Mouse (Mus musculus) liver, postnatal 0 days (tissue): ENCODE measurements at regions not wholly inside any gene's neighbourhood (a gene's known extent, or its start where the extent isn't known, plus 50 kb on each side); places are given as distances from the start of the nearest gene placed in this dataset.

Experiments
- ATAC-seq: fragments of 200-750 bp; cut with Nextera tagmentation; 2 replicates; pipeline ENCODE4 v1.8.0; 2017; ENCODE audit warnings: mild to moderate bottlenecking, moderate library complexity
- DNase-seq: peaks from one replicate; pipeline ENCODE4 v3.0.0-alpha.2; 2016
- H3K27ac ChIP-seq: fragments of 300-500 bp; sonication (generic); 2 replicates; pipeline ENCODE4 v1.5.1; 2014; ENCODE audit warnings: antibody characterized with exemption, moderate library complexity, mild to moderate bottlenecking, low read depth
- H3K27me3 ChIP-seq: fragments of 300-500 bp; sonication (generic); 2 replicates; pipeline ENCODE4 v1.6.1; 2014; ENCODE audit warnings: low read length, control low read depth, mixed read lengths; ENCODE audit not compliant: insufficient read depth
- H3K36me3 ChIP-seq: fragments of 300-500 bp; sonication (generic); replicated peaks from 2 replicates; pipeline ENCODE4 v1.6.1; 2014; ENCODE audit warnings: mild to moderate bottlenecking, control low read depth, low read length, moderate library complexity, mixed read lengths; ENCODE audit not compliant: insufficient read depth
- H3K4me1 ChIP-seq: fragments of 300-500 bp; sonication (generic); 2 replicates; pipeline ENCODE4 v1.6.1; 2014; ENCODE audit warnings: antibody characterized with exemption, mild to moderate bottlenecking, control low read depth; ENCODE audit not compliant: insufficient read depth
- H3K4me2 ChIP-seq: fragments of 300-500 bp; sonication (generic); 2 replicates; pipeline ENCODE4 v1.6.1; 2014; ENCODE audit warnings: low read depth, mild to moderate bottlenecking, low read length, moderate library complexity, mixed read lengths
- H3K4me3 ChIP-seq: fragments of 300-500 bp; sonication (generic); 2 replicates; pipeline ENCODE4 v1.5.1; 2014; ENCODE audit warnings: low read depth, low read length
- H3K9ac ChIP-seq: fragments of 300-500 bp; sonication (generic); replicated peaks from 2 replicates; pipeline ENCODE4 v1.6.1; 2014; ENCODE audit warnings: mild to moderate bottlenecking, moderate library complexity
- H3K9me3 ChIP-seq: fragments of 300-500 bp; sonication (generic); 2 replicates; pipeline ENCODE4 v1.6.1; 2016; ENCODE audit warnings: mild to moderate bottlenecking, control low read depth, low read length, mixed read lengths
- CTCF ChIP-seq: sonication (generic); IDR thresholded peaks from 2 replicates; pipeline ENCODE4 v1.5.1; 2016; ENCODE audit warnings: antibody characterized with exemption, low read depth
- EP300 ChIP-seq: IDR thresholded peaks from 2 replicates; pipeline ENCODE4 v1.6.1; 2016; ENCODE audit warnings: antibody characterized with exemption, low read depth, mild to moderate bottlenecking
- WGBS: fragments of 180-500 bp; shearing (Covaris S2); extraction: QIAGEN DNeasy Blood & Tissue Kit; methylation state at CpG from one replicate; pipeline ENCODE4 v1.1.7; 2014; ENCODE audit not compliant: insufficient replicate concordance; 5-methylcytosine and 5-hydroxymethylcytosine counted together

DNA sequence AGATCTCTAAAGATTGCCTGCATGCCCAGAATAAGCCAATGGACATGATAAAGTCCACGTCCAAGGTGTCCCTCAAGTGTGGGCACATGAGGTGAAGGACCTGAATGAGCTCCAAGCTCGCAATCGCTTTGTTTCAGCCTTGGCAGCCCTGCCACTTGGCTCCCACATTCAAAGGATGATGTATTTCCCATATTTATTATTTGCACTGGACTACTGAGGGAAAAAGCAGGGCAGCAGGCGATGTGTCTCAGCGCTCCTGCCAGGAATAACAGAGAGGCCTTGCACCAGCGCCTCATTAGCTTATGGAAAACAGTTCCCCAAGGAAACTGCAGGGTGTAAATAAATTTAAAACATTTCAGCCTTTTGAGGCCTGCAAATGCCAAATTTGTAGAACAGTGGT lies 106.6 kb upstream of the 2610301B20Rik start:
- WGBS: 71% methylated on average over 6 of the region's 6 CpGs
- H3K4me2 ChIP-seq: no peak overlapping the region
- no peaks in the 10 kb centered on the region for H3K27me3 ChIP-seq
- no peak for ATAC-seq
- no peaks in the 10 kb centered on the region for H3K4me1 ChIP-seq
- TF ChIP-seq EP300 (no peak), CTCF (no peak)
- DNase-seq: no peak
- no peaks in the 10 kb centered on the region for H3K36me3 ChIP-seq
- no peaks in the 10 kb centered on the region for H3K9me3 ChIP-seq
- no peak overlapping the region for H3K27ac ChIP-seq
- H3K9ac ChIP-seq: no peak overlapping the region
- H3K4me3 ChIP-seq: no peak overlapping the region

DNA sequence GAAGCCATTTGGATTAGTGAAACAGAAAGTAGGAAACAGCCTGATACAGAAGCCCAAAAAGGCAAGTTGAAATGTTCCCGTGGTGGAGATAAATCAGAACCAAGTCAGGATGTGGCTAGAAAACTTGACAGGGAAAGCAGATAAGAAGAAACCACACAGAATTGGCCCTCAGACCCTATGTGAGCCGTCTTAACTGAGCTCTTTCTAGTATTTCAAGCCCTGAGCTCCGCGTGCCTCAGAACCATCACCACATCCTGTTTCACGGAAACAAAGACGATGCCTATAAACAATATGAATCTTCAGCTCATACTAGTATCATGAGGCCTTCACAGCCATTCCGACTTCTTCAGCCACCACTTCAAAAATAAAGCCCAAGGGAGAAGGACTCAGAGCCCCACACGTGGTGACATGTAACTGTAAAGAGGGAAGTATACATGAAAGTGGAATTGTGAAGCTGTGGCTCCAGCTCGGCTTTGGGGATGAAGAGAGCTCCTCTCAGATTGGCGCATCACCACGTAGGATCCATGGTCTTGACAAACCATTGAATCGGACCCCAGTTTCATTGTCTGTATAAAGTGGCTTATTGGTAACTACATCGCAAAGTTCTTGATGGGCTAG lies 104.2 kb upstream of the 2610301B20Rik start:
- H3K4me3 ChIP-seq: no peak overlapping the region
- TF ChIP-seq EP300 (no peak), CTCF (no peak)
- no peaks in the 10 kb centered on the region for H3K36me3 ChIP-seq
- H3K27me3 ChIP-seq: no peaks in the 10 kb centered on the region
- no peak overlapping the region for H3K27ac ChIP-seq
- H3K9me3 ChIP-seq: no peaks in the 10 kb centered on the region
- H3K4me2 ChIP-seq: no peak overlapping the region; the same call in 1 of the 2 replicates
- DNase-seq: no peak
- H3K4me1 ChIP-seq: no peaks in the 10 kb centered on the region
- no peak overlapping the region for H3K9ac ChIP-seq
- WGBS: 47% methylated on average over 13 of the region's 13 CpGs
- ATAC-seq: no peak

- ATAC-seq (no peak), DNase-seq (no peak)
- Histone ChIP-seq H3K27me3 (no peaks in the 10 kb centered on the region), H3K36me3 (no peaks in the 10 kb centered on the region), H3K27ac (no peak overlapping the region), H3K4me2 (no peak overlapping the region), H3K9me3 (no peaks in the 10 kb centered on the region), H3K4me3 (no peak overlapping the region), H3K4me1 (no peaks in the 10 kb centered on the region), H3K9ac (no peak overlapping the region)
- TF ChIP-seq CTCF (no peak), EP300 (no peak)
- WGBS: 41% methylated on average over 3 of the region's 3 CpGs
Observed at GRCm38 (mm10) chr4:10774557-10775215, 99.6 kb upstream of the 2610301B20Rik start.

- H3K4me1 ChIP-seq: no peaks in the 10 kb centered on the region
- no peak for ATAC-seq
- no peaks in the 10 kb centered on the region for H3K36me3 ChIP-seq
- no peak overlapping the region for H3K27ac ChIP-seq
- H3K4me2 ChIP-seq: no peak overlapping the region
- TF ChIP-seq EP300: no peak
- TF ChIP-seq CTCF: no peak
- H3K4me3 ChIP-seq: no peak overlapping the region
- no peaks in the 10 kb centered on the region for H3K27me3 ChIP-seq
- WGBS: 80% methylated on average over 2 of the region's 2 CpGs
- no peaks in the 10 kb centered on the region for H3K9me3 ChIP-seq
- no peak overlapping the region for H3K9ac ChIP-seq
- no peak for DNase-seq
Observed at GRCm38 (mm10) chr4:10786701-10787100, 87.6 kb upstream of the 2610301B20Rik start.

DNA sequence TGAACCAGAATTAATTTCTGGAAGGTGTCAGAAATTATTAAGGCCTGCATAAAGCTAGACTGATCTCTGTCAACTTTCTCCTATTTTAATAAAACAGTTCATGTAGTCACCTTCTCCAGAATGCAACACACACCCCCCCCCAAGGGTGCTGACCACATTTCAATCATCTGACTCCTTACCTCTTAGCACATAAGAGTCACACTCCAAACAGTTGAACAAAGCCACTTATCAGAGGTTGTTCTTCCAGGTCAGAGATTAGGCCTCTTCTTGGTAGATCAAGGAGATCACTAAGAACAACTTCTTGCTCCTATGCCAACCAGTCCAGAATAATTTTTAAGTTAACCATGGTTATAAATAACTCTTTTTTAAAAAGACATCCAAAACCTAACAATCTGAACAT lies 86.0 kb upstream of the 2610301B20Rik start:
- H3K9me3 ChIP-seq: no peaks in the 10 kb centered on the region
- no peaks in the 10 kb centered on the region for H3K27me3 ChIP-seq
- H3K9ac ChIP-seq: no peak overlapping the region
- H3K36me3 ChIP-seq: no peaks in the 10 kb centered on the region
- H3K27ac ChIP-seq: no peak overlapping the region
- DNase-seq: no peak
- TF ChIP-seq EP300 (no peak), CTCF (no peak)
- H3K4me3 ChIP-seq: no peak overlapping the region
- H3K4me1 ChIP-seq: no peaks in the 10 kb centered on the region
- no peak overlapping the region for H3K4me2 ChIP-seq
- ATAC-seq: no peak

- ATAC-seq (no peak), DNase-seq (no peak)
- Histone ChIP-seq H3K4me3 (no peak overlapping the region), H3K27me3 (no peaks in the 10 kb centered on the region), H3K4me1 (no peaks in the 10 kb centered on the region), H3K4me2 (no peak overlapping the region), H3K36me3 (no peaks in the 10 kb centered on the region), H3K9me3 (no peaks in the 10 kb centered on the region), H3K9ac (no peak overlapping the region), H3K27ac (no peak overlapping the region)
- TF ChIP-seq EP300 (no peak), CTCF (no peak)
- WGBS: 55% methylated on average over 3 of the region's 3 CpGs
Observed at GRCm38 (mm10) chr4:10789141-10789540, 85.2 kb upstream of the 2610301B20Rik start.

- WGBS: 59% methylated on average over 3 of the region's 3 CpGs
- TF ChIP-seq EP300 (no peak), CTCF (no peak)
Observed at GRCm38 (mm10) chr4:10792628-10793027, 81.7 kb upstream of the 2610301B20Rik start.

More at GRCm38 (mm10) chr4:10792628-10793027, 81.7 kb upstream of the 2610301B20Rik start:
- no peak overlapping the region for H3K4me3 ChIP-seq
- no peaks in the 10 kb centered on the region for H3K36me3 ChIP-seq
- DNase-seq: no peak
- H3K4me2 ChIP-seq: no peak overlapping the region
- no peaks in the 10 kb centered on the region for H3K27me3 ChIP-seq
- no peaks in the 10 kb centered on the region for H3K9me3 ChIP-seq
- no peak for ATAC-seq
- H3K9ac ChIP-seq: no peak overlapping the region
- H3K27ac ChIP-seq: no peak overlapping the region
- H3K4me1 ChIP-seq: no peaks in the 10 kb centered on the region
